Mouse (Mus musculus): ENCODE data around the gene Rnf113a1. TPM values are rescaled to one million over a fixed set of nuclear protein-coding genes. Genes with fewer than 3 reads are reported as not detected.
A peak's percentile ranks its signal among the peaks of the same experiment; 100 is the strongest.
"Not testable (repeated sequence)": the region's sequence is repeated elsewhere in the genome, so short reads cannot be mapped to it uniquely, and the experiment has no call there.

Gene Rnf113a1
- 20.8 and 23.2 TPM in 2 replicates for polyA plus RNA-seq (2015; fragmentation: Nextera tagmentation; extraction: Ambion mirVana)

- Histone ChIP-seq H3K9me3 (replicated peaks; ENCODE audit: control insufficient read depth, low read length, poor library complexity, severe bottlenecking) (no peaks in the 10 kb centered on the region), H3K27me3 (ENCODE audit: control insufficient read depth, insufficient read depth, low read depth, low read length) (no peaks in the 10 kb centered on the region), H3K9ac (ENCODE audit: low read depth, low read length) (peak within 1 kb of the TSS; percentile 68), H3K36me3 (ENCODE audit: control insufficient read depth, insufficient read depth, low read length) (no peaks in the 10 kb centered on the region; the same call in 1 of the 2 replicates), H3K27ac (ENCODE audit: low read length) (peak within 1 kb of the TSS; percentile 84), H3K4me2 (ENCODE audit: low read length) (peak within 1 kb of the TSS; percentile 57), H3K4me1 (ENCODE audit: control insufficient read depth, insufficient read depth, low read length) (peaks cover 8% of the 10 kb centered on the region), H3K4me3 (ENCODE audit: low read depth, low read length) (peak within 1 kb of the TSS; percentile 54)
- ATAC-seq: peak; percentile 95
- 20% methylated on average over 62 of the region's 63 CpGs for WGBS
Observed at GRCm38 (mm10) chrX:37191105-37191743, at the start of gene Rnf113a1, which contains the start of gene Ndufa1. Gene Rnf113a1, plus strand, starts transcription at chrX:37191245. Gene Ndufa1, minus strand, starts transcription at chrX:37191163.

GRCm38 (mm10) chrX:37141732-37142131, 49.3 kb upstream of the Rnf113a1 start:
- Histone ChIP-seq H3K4me1 (ENCODE audit: control insufficient read depth, insufficient read depth, low read length) (no peaks in the 10 kb centered on the region), H3K27me3 (ENCODE audit: control insufficient read depth, insufficient read depth, low read depth, low read length) (no peaks in the 10 kb centered on the region), H3K4me2 (ENCODE audit: low read length) (no peak overlapping the region), H3K9me3 (replicated peaks; ENCODE audit: control insufficient read depth, low read length, poor library complexity, severe bottlenecking) (no peaks in the 10 kb centered on the region), H3K36me3 (ENCODE audit: control insufficient read depth, insufficient read depth, low read length) (0 out of 2 replicates have a peak, but pooled peaks cover 2% of the 10 kb centered on the region), H3K9ac (ENCODE audit: low read depth, low read length) (no peak overlapping the region), H3K4me3 (ENCODE audit: low read depth, low read length) (no peak overlapping the region), H3K27ac (ENCODE audit: low read length) (no peak overlapping the region)
- ATAC-seq: no peak
- WGBS: 87% methylated on average over 3 of the region's 3 CpGs

GRCm38 (mm10) chrX:37144498-37144897, 46.5 kb upstream of the Rnf113a1 start:
- not testable (repeated sequence) for H3K27ac ChIP-seq (ENCODE audit: low read length); H3K36me3 ChIP-seq (ENCODE audit: control insufficient read depth, insufficient read depth, low read length); H3K27me3 ChIP-seq (ENCODE audit: control insufficient read depth, insufficient read depth, low read depth, low read length); H3K4me3 ChIP-seq (ENCODE audit: low read depth, low read length); H3K4me2 ChIP-seq (ENCODE audit: low read length); H3K9me3 ChIP-seq (replicated peaks; ENCODE audit: control insufficient read depth, low read length, poor library complexity, severe bottlenecking); H3K4me1 ChIP-seq (ENCODE audit: control insufficient read depth, insufficient read depth, low read length); H3K9ac ChIP-seq (ENCODE audit: low read depth, low read length); ATAC-seq
- whole genome bisulfite sequencing: 38% methylated on average over 1 of the region's 4 CpGs

GRCm38 (mm10) chrX:37144954-37145353, 46.1 kb upstream of the Rnf113a1 start:
- Histone ChIP-seq H3K27ac (ENCODE audit: low read length) (no peak overlapping the region), H3K36me3 (ENCODE audit: control insufficient read depth, insufficient read depth, low read length) (0 out of 2 replicates have a peak, but pooled peaks cover 2% of the 10 kb centered on the region), H3K27me3 (ENCODE audit: control insufficient read depth, insufficient read depth, low read depth, low read length) (no peaks in the 10 kb centered on the region), H3K9me3 (replicated peaks; ENCODE audit: control insufficient read depth, low read length, poor library complexity, severe bottlenecking) (no peaks in the 10 kb centered on the region), H3K4me2 (ENCODE audit: low read length) (no peak overlapping the region), H3K9ac (ENCODE audit: low read depth, low read length) (no peak overlapping the region), H3K4me1 (ENCODE audit: control insufficient read depth, insufficient read depth, low read length) (no peaks in the 10 kb centered on the region), H3K4me3 (ENCODE audit: low read depth, low read length) (no peak overlapping the region)
- ATAC-seq: no peak
- WGBS: 86% methylated on average over 2 of the region's 2 CpGs

- Histone ChIP-seq H3K4me1 (ENCODE audit: control insufficient read depth, insufficient read depth, low read length) (no peaks in the 10 kb centered on the region), H3K27me3 (ENCODE audit: control insufficient read depth, insufficient read depth, low read depth, low read length) (no peaks in the 10 kb centered on the region), H3K36me3 (ENCODE audit: control insufficient read depth, insufficient read depth, low read length) (no peaks in the 10 kb centered on the region; the same call in 1 of the 2 replicates), H3K27ac (ENCODE audit: low read length) (no peak overlapping the region), H3K9ac (ENCODE audit: low read depth, low read length) (no peak overlapping the region), H3K4me3 (ENCODE audit: low read depth, low read length) (no peak overlapping the region), H3K4me2 (ENCODE audit: low read length) (no peak overlapping the region), H3K9me3 (replicated peaks; ENCODE audit: control insufficient read depth, low read length, poor library complexity, severe bottlenecking) (no peaks in the 10 kb centered on the region)
- WGBS: 63% methylated on average over 4 of the region's 4 CpGs
- no peak for ATAC-seq
Observed at GRCm38 (mm10) chrX:37157839-37158238, 33.2 kb upstream of the Rnf113a1 start.

GRCm38 (mm10) chrX:37161169-37161568, 29.9 kb upstream of the Rnf113a1 start:
- no peak for ATAC-seq
- WGBS: 67% methylated on average over 10 of the region's 10 CpGs
- Histone ChIP-seq H3K9me3 (replicated peaks; ENCODE audit: control insufficient read depth, low read length, poor library complexity, severe bottlenecking) (no peaks in the 10 kb centered on the region), H3K27me3 (ENCODE audit: control insufficient read depth, insufficient read depth, low read depth, low read length) (no peaks in the 10 kb centered on the region), H3K9ac (ENCODE audit: low read depth, low read length) (no peak overlapping the region), H3K4me2 (ENCODE audit: low read length) (no peak overlapping the region), H3K27ac (ENCODE audit: low read length) (no peak overlapping the region), H3K36me3 (ENCODE audit: control insufficient read depth, insufficient read depth, low read length) (no peaks in the 10 kb centered on the region), H3K4me3 (ENCODE audit: low read depth, low read length) (no peak overlapping the region), H3K4me1 (ENCODE audit: control insufficient read depth, insufficient read depth, low read length) (no peaks in the 10 kb centered on the region)

GRCm38 (mm10) chrX:37163115-37163514, 27.9 kb upstream of the Rnf113a1 start:
- WGBS: 80% methylated on average over 18 of the region's 18 CpGs
- no peak overlapping the region for H3K27ac ChIP-seq (ENCODE audit: low read length)
- no peak overlapping the region for H3K4me3 ChIP-seq (ENCODE audit: low read depth, low read length)
- no peak for ATAC-seq
- H3K27me3 ChIP-seq (ENCODE audit: control insufficient read depth, insufficient read depth, low read depth, low read length): no peaks in the 10 kb centered on the region
- H3K9me3 ChIP-seq (replicated peaks; ENCODE audit: control insufficient read depth, low read length, poor library complexity, severe bottlenecking): no peaks in the 10 kb centered on the region
- no peak overlapping the region for H3K9ac ChIP-seq (ENCODE audit: low read depth, low read length)
- no peak overlapping the region for H3K4me2 ChIP-seq (ENCODE audit: low read length)
- no peaks in the 10 kb centered on the region for H3K4me1 ChIP-seq (ENCODE audit: control insufficient read depth, insufficient read depth, low read length)
- no peaks in the 10 kb centered on the region for H3K36me3 ChIP-seq (ENCODE audit: control insufficient read depth, insufficient read depth, low read length)

GRCm38 (mm10) chrX:37167085-37167484, 24.0 kb upstream of the Rnf113a1 start:
- H3K27me3 ChIP-seq (ENCODE audit: control insufficient read depth, insufficient read depth, low read depth, low read length): no peaks in the 10 kb centered on the region
- WGBS: 40% methylated on average over 3 of the region's 3 CpGs
- no peaks in the 10 kb centered on the region for H3K4me1 ChIP-seq (ENCODE audit: control insufficient read depth, insufficient read depth, low read length)
- ATAC-seq: no peak
- H3K4me3 ChIP-seq (ENCODE audit: low read depth, low read length): no peak overlapping the region
- H3K9me3 ChIP-seq (replicated peaks; ENCODE audit: control insufficient read depth, low read length, poor library complexity, severe bottlenecking): no peaks in the 10 kb centered on the region
- no peak overlapping the region for H3K9ac ChIP-seq (ENCODE audit: low read depth, low read length)
- H3K4me2 ChIP-seq (ENCODE audit: low read length): no peak overlapping the region
- H3K27ac ChIP-seq (ENCODE audit: low read length): no peak overlapping the region
- no peaks in the 10 kb centered on the region for H3K36me3 ChIP-seq (ENCODE audit: control insufficient read depth, insufficient read depth, low read length)

GRCm38 (mm10) chrX:37168742-37169141, 22.3 kb upstream of the Rnf113a1 start, which contains the start of gene Akap14:
Gene Akap14, minus strand, starts transcription at chrX:37168842.
- H3K4me1 ChIP-seq (ENCODE audit: control insufficient read depth, insufficient read depth, low read length): no peaks in the 10 kb centered on the region
- no peak for ATAC-seq
- no peak within 1 kb of the TSS for H3K27ac ChIP-seq (ENCODE audit: low read length)
- H3K27me3 ChIP-seq (ENCODE audit: control insufficient read depth, insufficient read depth, low read depth, low read length): no peaks in the 10 kb centered on the region
- H3K9me3 ChIP-seq (replicated peaks; ENCODE audit: control insufficient read depth, low read length, poor library complexity, severe bottlenecking): no peaks in the 10 kb centered on the region
- no peaks in the 10 kb centered on the region for H3K36me3 ChIP-seq (ENCODE audit: control insufficient read depth, insufficient read depth, low read length)
- WGBS: 42% methylated on average over 5 of the region's 5 CpGs
- no peak within 1 kb of the TSS for H3K4me3 ChIP-seq (ENCODE audit: low read depth, low read length)
- H3K9ac ChIP-seq (ENCODE audit: low read depth, low read length): no peak within 1 kb of the TSS
- H3K4me2 ChIP-seq (ENCODE audit: low read length): no peak within 1 kb of the TSS

All from midbrain, embryonic 16.5 days (tissue).